Mouse (Mus musculus) thymus, postnatal 0 days (tissue): ENCODE data around the gene Urm1. TPM values are rescaled to one million over a fixed set of nuclear protein-coding genes. Genes with fewer than 3 reads are reported as not detected.
A peak's percentile ranks its signal among the peaks of the same experiment; 100 is the strongest.

ENCODE experiments used
- DNase-seq: peaks from one replicate; pipeline ENCODE4 v3.0.0-alpha.2; 2015; ENCODE audit warnings: low spot score
- polyA plus RNA-seq: library from polyadenylated mRNA; unstranded; fragments of >200 nt; fragmentation: Nextera tagmentation; extraction: Ambion mirVana; gene quantifications from 2 replicates; pipeline ENCODE4 v1.2.1, GENCODE M21; 2015

Gene Urm1
- polyA plus RNA-seq, 1 experiment from 2014 or later = 18.0 TPM

DNA sequence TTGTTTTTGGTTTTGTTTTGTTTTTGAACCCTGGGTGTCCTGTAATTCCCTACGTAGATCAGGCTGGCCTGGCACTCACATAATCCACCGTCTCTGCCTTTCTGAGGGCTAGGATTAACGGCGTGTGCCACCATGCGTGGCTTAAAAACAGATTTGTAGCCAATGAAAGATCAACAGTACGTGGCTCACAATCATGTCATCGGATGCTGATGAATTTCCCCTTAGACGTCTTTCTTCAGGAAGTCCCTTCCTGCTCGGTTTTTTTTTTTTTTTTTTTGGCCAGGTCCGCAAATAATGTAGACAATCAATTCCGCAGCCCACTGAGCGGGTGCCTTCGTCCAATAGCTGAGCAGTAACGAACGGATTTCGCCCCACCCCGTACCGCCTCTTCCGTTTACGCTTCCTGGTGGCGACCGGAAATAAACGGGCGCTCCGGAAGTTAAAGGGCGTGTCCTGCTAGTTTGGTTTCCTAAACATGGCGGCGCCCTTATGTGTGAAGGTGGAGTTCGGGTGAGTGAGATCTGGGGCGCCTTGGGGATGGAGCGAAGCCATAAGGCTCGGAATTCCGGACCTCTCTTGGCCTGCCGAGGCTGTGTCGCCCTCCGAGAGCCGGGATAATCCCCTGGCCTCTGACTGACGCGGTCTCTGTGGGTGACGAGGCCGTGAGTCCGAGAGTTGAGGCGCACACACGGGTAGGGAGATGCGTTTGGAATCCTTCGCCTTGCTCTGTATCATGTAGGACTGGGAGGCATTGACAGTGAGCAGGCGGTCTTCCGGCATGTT, 7.2 kb downstream of the Urm1 start:
- DNase-seq = peak; percentile 95

GRCm38 (mm10) chr2:29827709-29828024, 7.8 kb downstream of the Urm1 start:
- DNase-seq = no peak

- no peak for DNase-seq
Observed at GRCm38 (mm10) chr2:29831106-29831505, 11.2 kb downstream of the Urm1 start.

DNA sequence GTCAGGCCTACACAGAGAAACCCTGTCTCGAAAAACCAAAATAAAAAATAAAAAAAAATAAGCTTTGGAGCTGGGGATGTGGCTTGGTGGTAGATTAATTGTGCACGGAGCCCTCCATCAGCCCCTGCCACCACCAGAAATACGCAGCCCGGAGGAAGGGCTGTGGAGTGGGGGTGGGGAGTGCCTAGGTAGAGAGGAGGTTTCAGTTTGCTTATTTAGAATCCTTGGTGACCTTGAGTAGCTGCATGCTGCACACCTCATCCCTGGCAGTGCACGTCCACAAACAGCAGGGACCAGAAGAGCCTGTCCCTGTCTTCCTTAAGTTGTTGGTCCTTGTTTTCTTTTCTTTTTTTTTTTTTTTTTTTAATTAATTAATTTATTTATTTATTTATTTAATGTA, 13.9 kb downstream of the Urm1 start:
- DNase-seq = no peak

DNA sequence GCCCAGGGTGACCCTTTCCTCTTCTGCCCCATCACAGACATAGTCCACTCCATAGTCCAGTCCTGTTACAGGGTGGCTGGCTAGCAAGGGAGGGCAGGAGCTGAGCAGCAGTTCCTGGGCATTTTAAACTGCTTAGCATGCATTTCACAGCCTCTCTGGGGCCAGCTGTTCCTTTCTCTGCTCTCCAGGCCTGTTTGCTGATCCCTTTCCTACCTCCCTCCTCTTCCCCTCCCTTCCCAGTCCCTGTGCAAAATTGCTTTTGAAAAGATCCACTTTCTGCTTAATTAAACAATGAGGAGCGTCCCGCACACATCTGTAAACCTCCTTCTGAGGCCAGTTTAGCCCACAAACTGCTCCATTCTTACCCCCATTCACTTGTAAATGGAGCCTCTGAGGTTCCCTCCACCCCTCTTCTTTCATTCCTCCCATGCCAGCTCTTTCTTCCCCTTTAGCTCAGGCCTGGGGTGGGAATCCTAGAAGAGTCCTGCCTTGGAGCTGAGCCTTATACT, 15.6 kb downstream of the Urm1 start:
- no peak for DNase-seq

DNA sequence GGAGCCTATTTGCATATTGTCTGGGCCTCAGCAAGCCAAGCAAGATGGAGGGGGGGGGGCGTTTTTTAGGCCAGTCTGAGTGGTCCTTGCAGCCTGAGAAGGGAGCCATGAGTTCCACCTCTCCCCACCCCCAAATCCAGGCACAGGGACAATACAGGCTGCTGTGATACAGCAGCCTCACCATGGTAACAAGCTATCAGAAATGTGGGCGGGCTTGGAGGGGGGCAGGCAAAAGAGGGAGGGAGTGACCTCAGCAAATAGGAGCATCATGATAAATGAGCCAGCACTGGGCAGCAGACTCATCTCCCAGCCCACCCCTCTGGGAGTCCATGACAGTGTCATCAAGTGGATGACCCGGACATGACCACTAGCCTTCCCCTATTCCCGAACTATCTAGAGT, 19.6 kb downstream of the Urm1 start:
- no peak for DNase-seq

- DNase-seq = no peak
Observed at GRCm38 (mm10) chr2:29843231-29844105, 23.6 kb downstream of the Urm1 start.

DNA sequence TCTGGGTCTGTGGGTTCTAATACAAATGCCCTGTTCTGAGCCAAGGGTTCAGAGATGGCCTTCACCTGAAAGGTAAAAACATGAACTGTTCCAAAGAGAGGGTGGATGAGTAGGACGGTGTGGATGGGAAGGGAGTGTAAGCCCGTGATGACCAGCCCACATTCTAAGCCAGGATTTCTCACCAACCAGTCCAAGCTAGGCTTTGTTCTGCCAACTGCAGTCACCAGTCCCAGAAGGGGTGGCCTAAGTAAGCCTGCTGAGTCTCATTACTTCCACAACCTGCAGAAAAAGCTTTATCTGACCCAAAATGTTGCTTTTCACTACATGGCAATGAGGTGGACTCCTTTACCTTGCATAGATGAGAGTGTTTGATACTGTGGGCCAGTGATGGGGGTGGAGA, 24.2 kb downstream of the Urm1 start:
- no peak for DNase-seq

GRCm38 (mm10) chr2:29844661-29845060, 24.8 kb downstream of the Urm1 start:
- no peak for DNase-seq

- DNase-seq = no peak
Observed at GRCm38 (mm10) chr2:29845636-29846035, 25.8 kb downstream of the Urm1 start.

DNA sequence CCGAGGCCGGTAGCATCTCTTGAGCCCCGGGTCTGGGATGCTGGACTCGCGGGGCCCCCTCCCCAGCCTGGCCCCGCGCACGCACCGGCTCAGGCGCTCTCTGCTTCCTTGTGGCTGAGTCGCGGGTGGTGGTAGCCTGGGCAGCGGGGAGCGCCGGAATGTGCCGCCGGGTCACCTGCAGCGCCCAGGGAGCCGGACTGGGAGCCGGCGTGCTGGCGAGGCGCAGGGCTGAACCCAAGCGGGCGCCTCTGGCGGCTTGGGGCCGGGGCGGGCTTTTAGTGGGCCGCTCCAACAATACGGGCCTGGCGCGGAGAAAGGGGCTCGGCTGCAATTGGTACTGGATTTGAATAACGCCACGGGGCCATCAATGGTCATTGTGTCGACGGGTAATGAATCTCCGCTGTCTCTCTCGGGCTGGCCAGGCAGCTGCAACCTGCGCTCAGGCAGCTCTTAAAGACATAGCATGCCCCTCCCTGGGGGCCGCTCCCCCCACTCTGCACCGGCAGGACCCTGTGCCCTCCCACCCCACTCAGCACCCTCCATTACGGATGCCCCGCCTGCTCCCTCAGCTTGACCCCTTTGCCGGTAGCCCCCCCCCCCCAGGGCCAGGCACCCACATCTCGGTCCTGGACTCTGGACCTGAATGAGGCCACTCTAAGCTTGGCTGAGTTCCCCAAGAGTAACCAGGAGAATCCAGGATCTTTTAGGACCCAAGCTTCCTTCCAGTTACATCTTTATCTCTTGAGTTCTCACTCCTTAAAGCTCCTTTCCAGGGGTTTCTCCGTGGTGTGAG, 26.4 kb downstream of the Urm1 start:
- no peak for DNase-seq

DNA sequence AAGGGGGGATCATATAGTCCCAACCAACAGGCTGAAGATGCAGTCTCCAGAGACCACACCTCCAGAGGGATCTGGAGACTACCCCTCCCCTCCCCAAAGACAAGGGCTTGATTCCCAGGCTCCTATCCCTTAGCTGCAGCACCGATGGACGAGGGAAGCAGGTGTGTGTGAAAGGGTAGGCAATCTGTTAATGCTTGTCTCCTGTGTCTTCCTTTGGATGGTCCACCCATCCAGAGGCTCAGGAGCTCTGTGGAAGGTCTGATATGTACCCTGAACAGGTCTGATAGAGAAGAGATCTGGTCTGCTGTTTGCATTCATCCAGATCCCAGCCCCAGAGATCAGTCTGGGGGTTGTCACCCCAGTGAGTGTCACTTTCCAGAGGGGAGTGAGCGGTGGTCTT, 27.0 kb downstream of the Urm1 start:
- no peak for DNase-seq

DNA sequence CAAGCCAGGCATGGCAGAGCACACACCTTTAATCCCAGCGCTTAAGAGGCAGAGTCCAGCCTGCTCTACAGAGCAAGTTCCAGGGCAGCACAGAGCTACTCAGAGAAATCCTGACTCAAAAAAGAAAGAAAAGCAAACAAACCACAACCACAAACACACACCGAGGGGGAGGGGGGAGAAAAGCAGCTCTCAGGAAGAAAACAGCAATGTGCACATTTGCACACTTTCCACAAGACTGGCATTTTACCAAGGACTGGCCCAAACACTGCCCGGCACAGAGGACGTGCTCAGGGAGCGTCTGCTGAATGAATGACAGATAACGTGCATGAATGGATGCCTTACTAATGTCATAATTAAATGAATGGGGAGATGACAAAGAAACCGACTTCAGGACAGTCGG, 29.2 kb downstream of the Urm1 start:
- no peak for DNase-seq

GRCm38 (mm10) chr2:29849841-29850480, 30.1 kb downstream of the Urm1 start:
- DNase-seq = peak; percentile 40

DNA sequence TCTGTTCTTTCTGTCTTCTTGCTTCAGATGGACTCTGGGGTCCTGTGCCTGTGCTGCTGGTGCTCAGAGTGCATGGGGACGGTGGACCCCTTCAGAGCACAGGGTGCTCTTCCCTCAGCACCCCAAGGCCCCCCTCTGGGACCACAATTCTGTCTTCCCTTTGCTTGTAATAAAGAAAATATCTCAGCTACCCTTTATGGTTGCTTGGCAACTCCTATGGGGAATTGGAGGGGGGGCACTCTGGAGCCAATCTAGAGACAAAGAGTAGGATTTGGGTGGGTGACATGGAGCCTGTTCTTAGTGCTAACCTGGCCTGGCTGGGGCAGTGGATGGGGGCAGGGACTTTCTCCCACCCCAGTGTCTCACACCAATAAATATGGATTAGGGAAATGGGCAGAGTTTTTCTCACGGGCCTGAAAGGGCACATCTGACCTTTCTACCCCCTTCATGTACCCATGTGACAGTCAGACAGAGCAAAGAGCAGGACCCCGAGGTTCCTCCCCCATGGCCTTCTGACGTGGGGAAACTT, 33.1 kb downstream of the Urm1 start:
- DNase-seq = no peak

- DNase-seq = no peak
Observed at GRCm38 (mm10) chr2:29853736-29854135, 33.9 kb downstream of the Urm1 start.

- DNase-seq = no peak
Observed at GRCm38 (mm10) chr2:29855585-29856210, 35.8 kb downstream of the Urm1 start.

GRCm38 (mm10) chr2:29856451-29857260, 36.8 kb downstream of the Urm1 start:
- no peak for DNase-seq

DNA sequence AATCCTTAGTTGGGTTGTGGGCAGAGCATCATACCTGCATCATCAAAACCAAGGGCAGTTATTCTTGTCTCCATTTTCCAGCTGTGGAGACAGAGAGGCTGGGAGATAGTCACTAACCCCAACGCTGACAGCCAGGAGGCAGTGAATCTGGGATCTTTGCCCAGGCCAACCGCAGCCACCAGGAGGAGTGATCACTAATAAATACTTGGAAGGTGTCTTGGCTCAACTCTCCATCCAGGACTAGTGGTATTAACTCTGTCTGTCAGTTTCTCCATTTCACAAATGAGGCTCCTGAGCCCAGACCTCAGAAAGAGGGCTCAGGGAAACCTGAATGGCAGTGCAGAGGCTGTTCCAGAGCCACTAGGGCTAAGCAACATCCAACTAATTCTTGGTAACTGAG, 37.5 kb downstream of the Urm1 start:
- DNase-seq = no peak

DNA sequence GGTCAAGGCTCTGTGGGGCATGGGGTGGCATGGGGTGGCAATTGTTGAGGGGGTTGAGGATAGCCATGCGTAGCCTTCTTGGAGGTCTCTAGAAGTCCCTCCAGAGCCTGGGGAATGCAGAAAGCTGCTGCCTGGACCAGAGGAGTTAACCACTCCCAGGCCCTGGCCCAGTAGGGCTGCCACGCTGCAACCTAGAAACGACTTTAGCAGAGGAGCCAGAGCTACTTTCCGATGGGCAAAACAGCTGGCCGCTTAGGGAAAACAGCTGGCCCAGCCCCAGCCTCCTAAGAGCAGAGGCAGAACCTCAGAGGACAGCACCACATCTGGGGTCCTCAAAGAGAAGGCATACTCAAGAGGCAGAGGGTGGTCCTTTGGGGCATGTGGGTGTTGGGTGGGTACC, 38.1 kb downstream of the Urm1 start:
- no peak for DNase-seq
